Mouse (Mus musculus): Measurements from ENCODE around the gene Klhl12.
"Not testable (repeated sequence)": the region's sequence is repeated elsewhere in the genome, so short reads cannot be mapped to it uniquely, and the experiment has no call there.

The Klhl12 gene

DNA sequence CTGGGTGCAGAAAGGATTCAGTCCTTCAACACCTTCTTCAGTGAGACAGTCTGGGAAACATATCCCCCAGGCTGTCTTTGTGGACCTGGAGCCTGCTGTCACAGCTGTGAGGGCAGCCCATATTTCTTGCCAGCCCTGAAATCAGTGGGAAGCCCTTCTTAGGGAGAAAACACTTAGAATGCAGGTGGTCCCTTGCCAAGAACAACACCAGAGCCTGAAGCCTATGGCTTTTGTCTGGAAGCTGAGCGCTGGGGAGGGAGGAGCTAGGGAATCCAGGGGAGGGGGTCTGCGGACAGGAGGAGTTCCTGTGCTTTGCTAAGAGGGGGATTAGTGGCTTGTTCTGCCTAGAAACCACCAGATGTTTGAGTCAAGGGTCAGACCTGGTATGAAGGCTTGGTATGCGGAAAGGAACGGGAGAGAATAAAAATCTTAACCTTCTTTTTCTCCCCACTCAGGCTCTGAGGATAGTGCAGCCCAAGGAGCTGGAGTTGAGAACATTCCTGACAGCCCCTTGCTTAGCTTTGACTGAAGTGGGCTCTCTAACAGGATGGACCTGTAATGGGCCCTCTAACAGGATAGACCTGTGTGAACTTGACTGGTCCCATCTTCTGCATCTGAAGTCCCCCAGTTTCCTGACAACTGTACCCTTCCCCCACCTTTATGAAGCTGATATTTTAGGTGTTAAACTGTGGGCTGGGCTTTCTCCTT lies 61.3 kb downstream of the Klhl12 start:
- no peak for DNase-seq (ENCODE audit: low spot score)

DNA sequence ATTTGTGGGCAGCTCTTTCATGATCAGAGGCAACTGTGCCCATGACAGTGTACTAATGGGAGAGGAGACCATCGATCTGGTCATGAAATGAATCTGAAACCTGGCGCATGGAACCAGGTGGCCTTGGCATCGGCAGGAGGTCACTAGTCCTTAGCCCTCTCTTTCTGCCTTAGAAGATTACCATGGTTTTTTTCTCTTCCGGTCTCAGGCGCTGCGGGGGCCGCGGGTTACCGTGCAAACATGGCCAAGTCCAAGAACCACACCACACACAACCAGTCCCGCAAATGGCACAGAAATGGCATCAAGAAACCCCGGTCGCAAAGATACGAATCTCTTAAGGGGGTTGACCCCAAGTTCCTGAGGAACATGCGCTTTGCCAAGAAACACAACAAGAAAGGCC lies 62.5 kb downstream of the Klhl12 start:
- not testable (repeated sequence) for DNase-seq (ENCODE audit: low spot score)

DNA sequence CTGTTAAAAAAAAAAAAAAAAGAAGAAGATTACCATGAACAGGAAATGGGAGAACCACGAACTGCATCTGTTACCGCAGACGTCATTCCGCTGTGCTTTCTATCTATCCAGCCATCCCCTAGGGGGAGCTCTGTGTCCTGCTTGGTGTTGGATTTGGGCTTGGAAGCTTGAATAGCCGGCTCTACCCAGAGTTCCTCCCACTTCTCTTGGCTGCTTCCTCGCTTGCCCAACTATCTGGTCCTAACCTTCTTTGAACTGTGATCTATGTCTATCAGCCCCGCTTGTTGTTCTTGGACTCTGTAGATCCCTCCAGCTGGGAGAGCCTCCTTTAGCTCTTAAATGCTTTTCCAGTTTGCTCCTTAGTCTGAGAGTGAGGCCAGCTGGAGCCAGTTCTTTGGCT lies 63.3 kb downstream of the Klhl12 start:
- DNase-seq (ENCODE audit: low spot score): peak; percentile 90

DNA sequence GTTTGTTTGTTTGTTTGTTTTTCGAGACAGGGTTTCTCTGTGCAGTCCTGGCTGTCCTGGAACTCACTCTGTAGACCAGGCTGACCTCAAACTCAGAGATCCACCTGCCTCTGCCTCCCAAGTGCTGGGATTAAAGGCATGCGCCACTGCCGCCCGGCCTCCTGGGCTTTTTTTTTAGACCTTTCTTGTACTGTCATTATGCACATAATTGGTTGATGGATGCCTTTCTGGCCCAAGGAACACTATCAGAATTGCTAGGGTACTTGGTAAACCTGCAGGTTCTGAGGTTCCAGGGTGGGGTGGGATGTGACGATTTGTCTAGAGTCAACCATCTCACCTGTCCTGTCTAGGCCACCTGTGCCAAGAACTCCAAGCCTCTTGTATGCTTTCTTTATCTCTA lies 63.9 kb downstream of the Klhl12 start:
- not testable (repeated sequence) for DNase-seq (ENCODE audit: low spot score)

DNA sequence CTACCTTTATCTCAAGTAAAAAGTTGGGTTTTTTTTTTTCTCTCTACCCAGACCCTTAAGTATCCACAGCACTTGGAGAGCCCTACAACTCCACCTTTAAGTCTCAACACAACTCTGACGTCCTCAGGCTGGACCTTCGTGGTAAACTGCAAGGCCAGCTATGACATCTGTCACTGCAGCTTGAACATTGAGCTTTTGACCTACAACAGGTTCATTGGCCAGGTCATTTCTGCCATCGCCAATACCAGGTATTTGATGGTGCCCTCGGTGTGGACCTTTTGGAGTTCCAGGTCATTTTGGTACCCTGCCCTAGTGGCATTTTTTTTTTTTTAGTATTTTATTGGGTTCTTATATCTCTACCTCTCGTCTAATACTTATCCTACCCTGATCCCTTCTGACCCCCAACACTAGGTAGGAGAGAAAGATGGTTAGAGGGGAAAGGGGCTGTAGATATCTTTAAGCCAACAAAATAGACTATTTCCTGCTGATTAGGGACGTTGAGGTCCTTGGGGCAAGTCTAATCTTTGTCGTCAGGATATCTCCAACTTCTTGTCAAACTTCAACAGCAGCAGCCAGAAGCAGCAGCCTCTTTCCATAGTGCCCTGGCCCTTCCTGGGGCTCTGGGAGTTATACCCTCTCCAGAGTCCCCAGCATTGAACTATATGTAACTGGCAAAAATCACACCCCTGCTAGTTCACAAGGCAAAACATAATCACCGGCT lies 64.8 kb downstream of the Klhl12 start:
- DNase-seq (ENCODE audit: low spot score): no peak

DNA sequence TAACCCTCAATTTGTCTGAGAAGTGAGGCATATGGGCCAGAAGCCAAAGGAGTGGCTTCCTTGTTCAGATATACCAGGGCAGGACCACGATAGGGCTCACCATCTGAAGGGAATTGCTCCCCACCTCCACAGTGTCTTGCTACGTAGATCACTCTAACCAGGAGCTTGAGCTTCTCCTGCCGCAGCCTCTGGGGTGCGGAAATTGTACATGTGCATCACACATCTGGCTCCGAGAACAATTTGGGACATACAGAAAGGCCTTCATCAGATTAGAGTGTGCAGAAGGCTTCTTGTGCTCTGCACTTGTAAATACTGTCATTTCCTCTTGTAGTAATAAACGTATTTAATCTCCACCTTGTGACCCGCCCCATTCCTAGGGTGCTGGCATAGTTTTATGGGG lies 65.8 kb downstream of the Klhl12 start:
- no peak for DNase-seq (ENCODE audit: low spot score)

DNA sequence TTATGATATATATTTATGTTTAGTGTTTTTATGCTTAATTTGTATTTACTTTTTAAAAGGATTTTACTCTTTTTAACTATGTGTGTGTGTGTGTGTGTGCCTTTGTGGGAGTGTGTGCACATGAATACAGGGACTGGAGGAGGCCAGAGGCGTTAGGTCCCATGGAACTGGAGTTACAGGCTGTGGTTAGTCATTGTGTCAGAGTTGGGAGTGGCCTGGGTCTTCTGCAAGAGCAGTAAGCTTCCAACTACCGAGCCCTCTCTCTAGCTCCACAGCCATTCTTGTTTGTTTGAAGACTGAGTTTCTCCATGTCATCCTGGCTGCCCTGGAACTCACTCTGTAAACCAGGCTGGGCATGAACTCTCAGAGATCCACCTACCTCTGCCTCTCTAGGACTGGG lies 67.0 kb downstream of the Klhl12 start:
- no peak for DNase-seq (ENCODE audit: low spot score)

DNA sequence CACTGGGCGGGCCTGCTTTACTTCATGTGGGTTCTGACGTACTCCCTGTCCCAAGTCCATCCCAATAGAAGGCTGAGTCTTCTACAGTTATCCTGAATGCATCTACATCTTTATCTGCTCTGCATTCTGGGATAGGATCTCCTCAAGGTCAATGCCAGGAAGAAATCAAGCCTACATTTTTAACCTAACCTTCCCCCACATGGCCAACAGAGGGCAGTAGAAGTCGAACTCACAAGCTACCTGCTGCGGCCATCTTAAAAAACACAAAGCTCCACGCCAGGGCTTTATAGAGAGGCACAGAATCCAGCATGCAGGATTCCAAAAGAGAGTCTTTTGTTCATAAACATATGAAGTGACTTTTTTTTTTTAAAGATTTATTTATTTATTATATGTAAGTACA lies 69.1 kb downstream of the Klhl12 start:
- no peak for DNase-seq (ENCODE audit: low spot score)

DNA sequence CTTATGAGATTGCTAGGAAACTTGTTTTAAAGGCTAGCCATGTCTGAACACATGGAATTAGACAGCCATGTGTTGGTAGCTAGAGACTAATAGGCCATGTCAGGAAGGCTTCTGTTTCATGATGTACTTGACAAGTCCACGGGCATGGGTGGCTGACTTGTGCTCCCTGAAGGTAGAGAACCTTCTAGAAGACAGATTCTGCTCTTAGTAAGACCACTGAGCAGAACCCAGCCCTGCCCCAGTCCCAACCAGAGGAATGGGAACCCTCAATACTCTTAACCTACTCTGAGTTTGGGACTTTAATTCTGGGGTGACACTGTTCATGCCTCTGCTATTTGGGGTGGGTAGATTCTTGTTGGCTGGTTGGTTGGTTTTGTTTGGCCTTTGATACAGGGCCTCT lies 69.7 kb downstream of the Klhl12 start:
- no peak for DNase-seq (ENCODE audit: low spot score)

DNA sequence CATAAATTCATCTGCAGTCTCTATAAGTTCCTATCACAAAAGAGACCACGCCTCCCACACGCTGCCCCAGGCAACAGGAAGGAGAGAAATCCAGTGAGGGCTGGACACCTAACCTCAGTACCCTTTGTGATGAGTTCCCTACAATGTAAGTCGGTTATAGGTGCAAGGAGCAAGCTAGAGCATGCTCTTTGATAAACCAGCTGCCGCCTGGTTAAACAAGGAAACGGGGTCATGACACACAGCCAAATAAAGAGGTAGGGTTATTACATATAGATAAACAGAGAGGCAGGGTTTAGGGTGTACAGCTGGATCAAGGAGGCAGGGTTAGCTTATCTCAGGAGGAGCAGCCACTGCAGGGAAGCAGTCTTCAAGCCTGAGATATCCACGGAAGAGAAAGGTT lies 71.4 kb downstream of the Klhl12 start:
- no peak for DNase-seq (ENCODE audit: low spot score)

DNA sequence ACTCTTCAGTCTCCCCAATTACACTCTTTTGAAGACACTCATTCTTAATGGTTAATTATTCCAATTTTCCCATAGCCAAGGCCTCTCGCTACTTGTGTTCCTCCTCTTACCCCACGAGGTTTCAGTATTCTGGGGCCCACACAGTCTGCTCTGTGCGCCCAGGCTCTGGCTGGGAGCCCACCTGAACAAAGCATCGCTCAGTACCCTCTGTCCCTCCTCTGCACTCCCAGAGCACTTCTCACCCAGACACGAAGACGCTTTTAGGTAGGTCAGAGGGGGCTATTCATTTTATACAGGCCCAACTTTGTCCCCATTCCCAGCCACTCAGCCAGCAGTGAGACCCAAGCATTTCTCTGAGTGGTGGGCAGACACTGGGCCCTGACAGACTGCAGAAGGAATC lies 75.3 kb downstream of the Klhl12 start:
- no peak for DNase-seq (ENCODE audit: low spot score)

DNA sequence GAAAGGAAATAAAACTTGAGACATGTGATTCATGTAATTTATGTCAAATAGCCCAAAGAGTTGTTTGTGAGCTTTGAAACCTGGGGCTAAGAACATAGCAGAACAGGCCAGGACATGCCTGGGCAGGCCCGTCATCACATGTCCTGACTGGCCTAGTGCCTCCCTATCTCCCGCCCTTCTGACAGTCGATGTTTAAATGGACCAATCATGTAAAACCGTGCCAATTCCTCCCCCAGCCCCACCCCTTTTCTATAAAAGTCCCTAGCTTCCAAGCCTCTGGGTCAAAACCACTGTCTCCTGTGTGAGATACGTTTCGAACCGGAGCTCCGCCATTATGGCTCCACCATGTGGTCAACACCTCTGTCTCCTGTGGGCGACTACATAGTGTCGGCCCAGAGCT lies 78.4 kb downstream of the Klhl12 start:
- DNase-seq (ENCODE audit: low spot score): not testable (repeated sequence)

DNA sequence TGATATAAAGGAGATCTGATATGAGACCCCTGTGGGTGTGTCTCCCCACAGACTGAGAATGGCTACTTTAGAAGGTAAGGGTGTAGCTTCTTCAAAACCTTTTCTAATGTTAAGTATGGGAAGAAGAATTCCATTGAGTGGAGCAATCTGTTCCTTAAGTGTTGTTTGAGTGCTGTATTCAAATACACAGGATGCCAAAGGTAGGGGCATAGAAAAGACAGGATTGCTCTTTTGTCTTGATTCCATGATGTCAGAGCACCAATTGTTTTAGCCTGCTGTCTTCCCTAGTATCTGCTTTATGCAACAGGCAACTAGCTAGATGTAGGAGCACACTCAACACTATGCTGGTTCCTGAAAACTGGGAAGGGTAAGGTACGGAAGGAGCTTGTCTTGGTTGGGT lies 79.7 kb downstream of the Klhl12 start:
- DNase-seq (ENCODE audit: low spot score): no peak

DNA sequence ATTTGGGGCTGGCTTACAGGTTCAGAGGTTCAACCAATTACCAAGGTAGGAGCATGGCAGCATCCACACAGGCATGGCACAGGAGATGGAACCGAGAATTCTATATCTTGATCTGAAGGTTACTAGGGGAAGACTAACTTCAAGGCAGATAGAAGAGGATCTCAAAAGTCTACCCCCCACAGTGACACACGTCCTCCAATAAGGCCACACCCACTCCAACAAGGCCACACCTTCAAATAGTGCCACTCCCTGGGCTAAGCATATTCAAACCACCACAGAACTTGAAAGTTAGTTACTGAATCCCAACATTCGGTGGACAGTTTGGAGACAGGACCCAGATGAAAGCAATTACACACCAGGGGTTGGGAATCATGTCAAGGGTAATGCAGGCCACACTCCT lies 80.2 kb downstream of the Klhl12 start:
- no peak for DNase-seq (ENCODE audit: low spot score)

DNA sequence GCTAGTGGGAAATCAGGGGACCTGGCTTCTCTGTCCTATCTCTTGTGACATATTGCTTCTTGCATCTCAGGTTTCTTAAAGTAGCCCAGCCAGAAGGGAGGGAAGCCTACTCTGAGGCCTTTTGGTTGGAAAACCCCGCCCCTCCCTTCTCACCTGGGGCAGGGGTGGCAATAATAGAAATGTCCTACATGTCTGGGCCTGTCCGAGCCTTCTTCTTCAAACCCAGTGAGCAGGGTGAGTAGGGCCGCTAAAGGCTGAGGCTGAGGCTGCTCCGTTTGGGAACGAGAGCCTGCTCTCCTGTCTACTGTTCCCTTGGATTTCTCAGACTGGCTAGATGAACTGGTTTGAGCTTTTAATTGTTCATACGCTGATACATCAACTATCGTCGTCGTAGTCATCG lies 85.3 kb downstream of the Klhl12 start:
- no peak for DNase-seq (ENCODE audit: low spot score)
